Mouse (Mus musculus) left cerebral cortex, adult 8-10 months (tissue): ENCODE results near the gene Serpine3. TPM values are rescaled to one million over a fixed set of nuclear protein-coding genes. Genes with fewer than 3 reads are reported as not detected.

Experiments used
- total RNA-seq, 4 experiments: library from RNA; stranded (reverse); gene quantifications; 2 replicates each; pipeline ENCODE4 v1.2.4; 2022

Serpine3 gene
- total RNA-seq, 4 experiments from 2014 or later, result not detected

Other genes starting within 250 kb of the Serpine3 start
- under 1 TPM in 3 of 4 experiments, not detected in 1; 0.11 to 0.28 (median 0.19) TPM for gene Gucy1b2, start 207.4 kb upstream of the Serpine3 start, total RNA-seq
- gene Fam124a, start 107.9 kb upstream of the Serpine3 start, total RNA-seq, result 10 to 100 TPM; 15.4 to 23.0 (median 19.9) TPM
- gene Gm4131, start 96.7 kb upstream of the Serpine3 start, total RNA-seq, result not detected
- 10 to 100 TPM; 31.2 to 45.7 (median 41.1) TPM for gene Ints6, start 97.5 kb downstream of the Serpine3 start, total RNA-seq
- 10 to 100 TPM; 11.9 to 13.6 (median 13.3) TPM for gene Wdfy2, start 174.0 kb downstream of the Serpine3 start, total RNA-seq